20 mouse cellular contexts compared by ENCODE assay signal in genomic region chr10:99061418-99061817, GRCm38 (mm10). TPM values are rescaled to one million over a fixed set of nuclear protein-coding genes. Genes with fewer than 3 reads are reported as not detected.
DNase-seq lines count a peak whose midpoint lies in the region; ATAC-seq lines count a peak whose summit lies in the region.
"Had no signal": no experiment of that assay in that cellular context is flagged by ENCODE, and none has a peak within 500 bp of the region (broad histone marks: within the 10 kb centered on the region; RNA-seq: fewer than 3 reads in every experiment).

No protein-coding gene starts in this region.

- H3K27ac ChIP-seq in hindbrain, embryonic 16.5 days (ENCODE audit: low read depth, low read length): no peak overlapping the region
- no peak overlapping the region for H3K27ac ChIP-seq in hindbrain, embryonic 11.5 days (ENCODE audit: low read depth, low read length)
- H3K27ac ChIP-seq: embryonic facial prominence, embryonic 10.5 days; forebrain, embryonic 13.5 days; hindbrain, embryonic 12.5 days; hindbrain, postnatal 0 days had no signal

- H3K27me3 ChIP-seq in hindbrain, embryonic 16.5 days (replicated peaks; ENCODE audit: control insufficient read depth, insufficient read depth, low read length): no peaks in the 10 kb centered on the region
- H3K27me3 ChIP-seq in hindbrain, embryonic 11.5 days (ENCODE audit: control insufficient read depth, insufficient read depth, low read length): no peaks in the 10 kb centered on the region
- H3K27me3 ChIP-seq: CH12.LX; forebrain, embryonic 13.5 days; heart, embryonic 12.5 days; hindbrain, embryonic 12.5 days had no signal

- peak; percentile 40; the same call in 1 of the 2 replicates for ATAC-seq in hindbrain, embryonic 16.5 days
- ATAC-seq in hindbrain, embryonic 11.5 days (ENCODE audit: low FRiP score): no peak
- ATAC-seq in CD4-positive, CD25-positive, alpha-beta regulatory T cell, adult 4 months: no peak
- ATAC-seq: activated CD4-positive, CD25-positive, alpha-beta regulatory T cell, adult 4 months; forebrain, embryonic 13.5 days; forebrain, postnatal 0 days; hindbrain, postnatal 0 days; Patski had no signal

- H3K4me1 ChIP-seq in hindbrain, embryonic 16.5 days (ENCODE audit: control insufficient read depth, insufficient read depth, low read depth, low read length): no peaks in the 10 kb centered on the region
- H3K4me1 ChIP-seq in hindbrain, embryonic 11.5 days (replicated peaks; ENCODE audit: control insufficient read depth, insufficient read depth, low read length): no peaks in the 10 kb centered on the region
- H3K4me1 ChIP-seq: embryonic facial prominence, embryonic 10.5 days; forebrain, embryonic 13.5 days; heart, embryonic 12.5 days; hindbrain, embryonic 12.5 days had no signal

- H3K36me3 ChIP-seq in hindbrain, embryonic 16.5 days (ENCODE audit: control insufficient read depth, insufficient read depth, low read length): no peaks in the 10 kb centered on the region
- H3K36me3 ChIP-seq in hindbrain, embryonic 11.5 days (ENCODE audit: control insufficient read depth, insufficient read depth, low read length): no peaks in the 10 kb centered on the region
- H3K36me3 ChIP-seq: embryonic facial prominence, embryonic 10.5 days; heart, embryonic 12.5 days; hindbrain, embryonic 12.5 days had no signal

- no peak overlapping the region for H3K9ac ChIP-seq in hindbrain, embryonic 16.5 days (ENCODE audit: low read depth, low read length)
- no peak overlapping the region for H3K9ac ChIP-seq in hindbrain, embryonic 11.5 days (ENCODE audit: low read depth, low read length)
- H3K9ac ChIP-seq: forebrain, embryonic 13.5 days; forebrain, postnatal 0 days; heart, embryonic 12.5 days; hindbrain, embryonic 12.5 days had no signal

- H3K9me3 ChIP-seq in hindbrain, embryonic 16.5 days (ENCODE audit: control insufficient read depth, low read length): no peaks in the 10 kb centered on the region
- H3K9me3 ChIP-seq in hindbrain, embryonic 11.5 days (ENCODE audit: control insufficient read depth, low read length): no peaks in the 10 kb centered on the region
- H3K9me3 ChIP-seq: embryonic facial prominence, embryonic 10.5 days; forebrain, embryonic 13.5 days; heart, embryonic 12.5 days; hindbrain, embryonic 12.5 days had no signal

- 89% methylated on average over 10 of the region's 10 CpGs for WGBS in hindbrain, embryonic 16.5 days
- 93% methylated on average over 10 of the region's 10 CpGs for WGBS in hindbrain, embryonic 11.5 days

- H3K4me3 ChIP-seq in hindbrain, embryonic 16.5 days (ENCODE audit: low read length): no peak overlapping the region
- no peak overlapping the region for H3K4me3 ChIP-seq in hindbrain, embryonic 11.5 days (ENCODE audit: low read depth, low read length)
- H3K4me3 ChIP-seq: embryonic facial prominence, embryonic 10.5 days; forebrain, embryonic 13.5 days; heart, embryonic 12.5 days; hindbrain, embryonic 12.5 days had no signal

- peak; percentile 13 for DNase-seq in cerebellum, adult 11-12 months
- DNase-seq in cerebellum, postnatal 4 days (ENCODE audit: low spot score in 2 of 2): no peak
- no peak for DNase-seq in hindbrain, embryonic 11.5 days (ENCODE audit: low spot score)
- peak; percentile 44 to 47 for DNase-seq in cerebellum, postnatal 14 days
- DNase-seq in layer of hippocampus, adult 11-12 months (ENCODE audit: low spot score): no peak
- DNase-seq: adrenal gland, postnatal 14 days; forebrain, postnatal 0 days; gastrocnemius, postnatal 14 days; heart, postnatal 36 days; kidney, adult 11 months had no signal

- H3K4me2 ChIP-seq in hindbrain, embryonic 16.5 days (ENCODE audit: low read length): no peak overlapping the region
- H3K4me2 ChIP-seq in hindbrain, embryonic 11.5 days (replicated peaks; ENCODE audit: low read depth, low read length): no peak overlapping the region
- H3K4me2 ChIP-seq: forebrain, embryonic 13.5 days; heart, embryonic 12.5 days; hindbrain, embryonic 12.5 days had no signal

RNA-seq across cellular contexts. Expression of gene Poc1b, which starts 45.4 kb away (rescaled TPM):
- 9.1 and 13.3 TPM in 2 replicates for polyA plus RNA-seq in hindbrain, embryonic 16.5 days (2015; fragmentation: Nextera tagmentation; extraction: Ambion mirVana)
- polyA plus RNA-seq in hindbrain, embryonic 11.5 days (2014; fragmentation: Nextera tagmentation; extraction: Ambion mirVana): 26.5 and 34.1 TPM in 2 replicates
- polyA plus RNA-seq in CD4-positive, CD25-positive, alpha-beta regulatory T cell, adult 4 months (2017; shearing (Covaris generic)): 10 to 100 TPM; 10.0 TPM

RNA-seq across cellular contexts. Expression of gene Galnt4, which starts 46.5 kb away (rescaled TPM):
- polyA plus RNA-seq in hindbrain, embryonic 16.5 days (2015; fragmentation: Nextera tagmentation; extraction: Ambion mirVana): 2.9 and 3.3 TPM in 2 replicates
- polyA plus RNA-seq in hindbrain, embryonic 11.5 days (2014; fragmentation: Nextera tagmentation; extraction: Ambion mirVana): 4.2 and 4.7 TPM in 2 replicates
- 1 to 10 TPM; 2.8 to 3.3 TPM for polyA plus RNA-seq in CD4-positive, CD25-positive, alpha-beta regulatory T cell, adult 4 months (2017; shearing (Covaris generic))

Comparison
In these comparisons a context has a peak if more than half of its experiments do, and no peak if none do; other contexts are left out.
1. DNase-seq: peak in cerebellum, adult 11-12 months (single experiment) and cerebellum, postnatal 14 days (2 of 2); none in cerebellum, postnatal 4 days (0 of 2), hindbrain, embryonic 11.5 days (single experiment) and layer of hippocampus, adult 11-12 months (single experiment).